Mouse (Mus musculus) lung, adult 2 months (tissue): ENCODE data around the gene Ctsz.

Source experiments
- CTCF ChIP-seq: fragments of 200-500 bp; IDR thresholded peaks from 2 replicates; pipeline ENCODE4 v1.5.1; 2011; ENCODE audit warnings: mild to moderate bottlenecking, low read length, control low read depth; ENCODE audit not compliant: insufficient read depth
- POLR2A ChIP-seq: fragments of 200-500 bp; IDR thresholded peaks from 2 replicates; pipeline ENCODE4 v1.6.1; 2011; ENCODE audit warnings: low read depth, mild to moderate bottlenecking, control low read depth, low read length, borderline replicate concordance; ENCODE audit errors: extremely low read depth

DNA sequence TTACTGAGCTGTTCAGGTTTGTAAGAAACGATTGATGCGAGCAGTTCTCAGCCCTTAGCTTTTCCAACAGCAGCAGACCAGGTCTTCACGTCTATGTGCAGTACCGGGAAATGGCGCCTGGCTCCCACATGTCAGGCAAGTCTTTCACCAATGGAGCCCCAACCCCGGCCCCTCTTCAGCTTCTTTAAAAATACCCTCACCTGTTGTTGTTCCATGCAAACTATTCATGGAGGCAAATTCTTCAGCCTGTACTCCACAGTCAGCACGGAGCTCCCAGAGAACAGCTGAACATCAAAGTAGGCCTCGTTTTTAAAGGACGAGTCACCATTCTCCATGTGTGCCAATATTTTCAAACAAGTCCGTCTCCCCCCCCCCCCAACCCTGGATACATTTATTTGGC lies 42.2 kb downstream of the Ctsz start:
- TF ChIP-seq CTCF (no peak), POLR2A (no peak)
